Mouse (Mus musculus) small intestine, adult 2 months (tissue): ENCODE results near the gene Cat.

Experiments
- CTCF ChIP-seq: fragments of 200-500 bp; IDR thresholded peaks from 2 replicates; pipeline ENCODE4 v1.5.1; 2012; ENCODE audit warnings: low read depth, mild to moderate bottlenecking, control low read depth, inconsistent platforms, low read length, moderate library complexity, mixed read lengths; ENCODE audit not compliant: insufficient replicate concordance, insufficient read length; ENCODE audit errors: extremely low read depth
- POLR2A ChIP-seq: fragments of 200-500 bp; IDR thresholded peaks from 2 replicates; pipeline ENCODE4 v1.6.1; 2012; ENCODE audit warnings: low read depth, mild to moderate bottlenecking, control low read depth, inconsistent platforms, low read length, moderate library complexity

DNA sequence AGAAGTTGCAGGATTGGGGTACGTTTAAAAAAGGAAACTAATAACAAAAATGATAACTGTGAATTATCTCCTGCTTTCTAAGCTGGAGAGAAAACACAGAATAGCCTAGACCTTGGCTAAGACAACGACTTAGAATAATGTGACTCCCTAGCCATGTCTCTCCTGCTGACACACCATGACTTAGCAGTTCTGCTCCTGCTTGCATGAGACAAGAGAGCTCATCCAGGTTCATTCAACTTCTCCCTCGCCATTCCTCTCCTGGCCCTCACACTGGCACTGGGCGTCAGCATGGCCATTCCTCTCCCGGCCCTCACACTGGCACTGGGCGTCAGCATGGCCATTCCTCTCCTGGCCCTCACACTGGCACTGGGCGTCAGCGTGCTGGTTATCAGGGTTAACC lies 4.7 kb downstream of the Cat start:
- no peak for TF ChIP-seq CTCF
- no peak for TF ChIP-seq POLR2A
